Mouse (Mus musculus) thymus, adult 2 months (tissue): ENCODE measurements around the gene Rin1.

Source experiments
- CTCF ChIP-seq: fragments of 200-500 bp; IDR thresholded peaks from 2 replicates; pipeline ENCODE4 v1.5.1; 2012; ENCODE audit warnings: mild to moderate bottlenecking, control low read depth, low read length, moderate library complexity, borderline replicate concordance; ENCODE audit not compliant: control insufficient read depth, poor library complexity, insufficient read depth; ENCODE audit errors: extremely low read depth
- POLR2A ChIP-seq: fragments of 200-500 bp; IDR thresholded peaks from 2 replicates; pipeline ENCODE4 v1.6.1; 2012; ENCODE audit warnings: mild to moderate bottlenecking, low read length, control low read depth, moderate library complexity; ENCODE audit not compliant: control insufficient read depth, poor library complexity, insufficient read depth; ENCODE audit errors: extremely low read depth

DNA sequence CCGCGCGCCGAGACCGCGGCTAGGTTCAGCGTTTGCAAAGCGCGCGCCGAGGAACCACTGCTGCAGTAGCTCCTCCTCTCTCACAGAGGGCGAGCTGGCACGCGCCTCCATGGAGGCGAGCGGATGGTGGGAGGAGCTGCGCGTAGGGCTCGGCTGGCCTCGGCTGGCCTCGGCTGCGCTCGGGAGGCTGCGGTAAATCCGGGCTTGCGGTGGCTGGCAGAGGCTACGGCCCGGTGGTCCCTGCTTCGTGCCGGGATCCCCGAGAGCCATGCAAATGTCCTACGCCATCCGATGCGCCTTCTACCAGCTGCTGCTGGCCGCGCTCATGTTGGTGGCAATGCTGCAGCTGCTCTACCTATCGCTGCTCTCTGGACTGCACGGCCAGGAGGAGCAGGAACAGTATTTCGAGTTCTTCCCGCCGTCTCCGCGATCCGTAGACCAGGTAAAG lies 11.5 kb upstream of the Rin1 start, which contains the start of the genes B4gat1 and AC124502.3:
- peak; percentile 57; the same call in 1 of the 2 replicates for TF ChIP-seq POLR2A
- peak; percentile 68; the same call in 1 of the 2 replicates for TF ChIP-seq CTCF
